Mouse (Mus musculus) midbrain, embryonic 15.5 days (tissue): ENCODE data around the gene Gm20823. TPM values are rescaled to one million over a fixed set of nuclear protein-coding genes. Genes with fewer than 3 reads are reported as not detected.
"Not testable (repeated sequence)": the region's sequence is repeated elsewhere in the genome, so short reads cannot be mapped to it uniquely, and the experiment has no call there.

Experiments
- ATAC-seq: fragments of 200-750 bp; cut with Nextera tagmentation; replicated peaks from 2 replicates; pipeline ENCODE4 v1.8.0; 2017; ENCODE audit warnings: moderate TSS enrichment
- H3K27ac ChIP-seq: fragments of 300-500 bp; sonication (generic); 2 replicates; pipeline ENCODE4 v1.5.1; 2015; ENCODE audit warnings: mild to moderate bottlenecking, inconsistent platforms
- H3K27me3 ChIP-seq: fragments of 300-500 bp; sonication (generic); replicated peaks from 2 replicates; pipeline ENCODE4 v1.6.1; 2015; ENCODE audit warnings: inconsistent platforms
- H3K36me3 ChIP-seq: fragments of 300-500 bp; sonication (generic); replicated peaks from 2 replicates; pipeline ENCODE4 v1.6.1; 2015; ENCODE audit warnings: inconsistent platforms
- H3K4me1 ChIP-seq: fragments of 300-500 bp; sonication (generic); 2 replicates; pipeline ENCODE4 v1.6.1; 2015; ENCODE audit warnings: inconsistent platforms
- H3K4me2 ChIP-seq: fragments of 300-500 bp; sonication (generic); 2 replicates; pipeline ENCODE4 v1.6.1; 2015; ENCODE audit warnings: inconsistent platforms, mild to moderate bottlenecking, moderate library complexity
- H3K4me3 ChIP-seq: fragments of 300-500 bp; sonication (generic); 2 replicates; pipeline ENCODE4 v1.5.1; 2015; ENCODE audit warnings: mild to moderate bottlenecking, inconsistent platforms
- H3K9ac ChIP-seq: fragments of 300-500 bp; sonication (generic); 2 replicates; pipeline ENCODE4 v1.6.1; 2015; ENCODE audit warnings: mild to moderate bottlenecking, inconsistent platforms
- H3K9me3 ChIP-seq: fragments of 300-500 bp; sonication (generic); 2 replicates; pipeline ENCODE4 v1.6.1; 2016; ENCODE audit warnings: inconsistent platforms
- WGBS: fragments of 180-500 bp; shearing (Covaris S2); methylation state at CpG from one replicate; pipeline ENCODE4 v1.1.7; 2015; ENCODE audit warnings: mixed read lengths; 5-methylcytosine and 5-hydroxymethylcytosine counted together
- polyA plus RNA-seq: library from polyadenylated mRNA; unstranded; fragments of >200 nt; fragmentation: Nextera tagmentation; extraction: Ambion mirVana; gene quantifications from 2 replicates; pipeline ENCODE4 v1.2.1, GENCODE M21; 2015

The Gm20823 gene
- polyA plus RNA-seq = not detected in 2 replicates

DNA sequence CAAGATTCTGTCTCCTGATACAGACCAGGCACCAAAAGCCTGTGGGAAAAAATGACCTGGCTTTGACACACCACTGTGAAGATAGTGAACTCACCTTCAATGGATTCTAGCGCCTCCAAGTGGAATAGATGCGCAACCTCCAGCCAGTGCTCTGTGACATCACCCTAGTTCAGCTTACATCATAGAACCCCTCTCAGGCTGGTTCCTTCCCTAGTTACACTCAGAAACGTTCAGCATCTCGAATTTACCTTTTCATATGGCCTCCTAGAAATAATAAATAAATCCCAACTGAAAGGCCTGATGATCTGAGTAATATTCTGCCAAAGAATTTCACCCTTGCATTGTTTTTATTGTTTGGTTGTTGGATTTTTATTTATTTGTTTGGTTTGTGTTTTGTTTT lies at the start of gene Gm20823:
Gm20823 (minus strand) TSS at position 101 of the 400 bp plus-strand sequence.
- ATAC-seq, H3K9me3 ChIP-seq, H3K4me3 ChIP-seq, H3K27me3 ChIP-seq, H3K36me3 ChIP-seq, H3K4me2 ChIP-seq, H3K4me1 ChIP-seq, H3K9ac ChIP-seq, H3K27ac ChIP-seq: not testable (repeated sequence)
- WGBS = no CpG with 5 or more reads among the region's 4 CpGs
